Mouse (Mus musculus): ENCODE data around the gene Gtf2a2.
A peak's percentile ranks its signal among the peaks of the same experiment; 100 is the strongest.

Gtf2a2 gene

GRCm38 (mm10) chr9:70012408-70012901 is at the start of gene Gtf2a2:
TSS of gene Gtf2a2 (plus strand) at chr9:70012550.
- peak; percentile 93 for DNase-seq (ENCODE audit: low spot score)

GRCm38 (mm10) chr9:69964370-69964769 is 48.0 kb upstream of the Gtf2a2 start:
- no peak for DNase-seq (ENCODE audit: low spot score)

- no peak for DNase-seq (ENCODE audit: low spot score)
Observed at GRCm38 (mm10) chr9:69985526-69985925, 26.8 kb upstream of the Gtf2a2 start.

- no peak for DNase-seq (ENCODE audit: low spot score)
Observed at GRCm38 (mm10) chr9:69986063-69986462, 26.3 kb upstream of the Gtf2a2 start.

GRCm38 (mm10) chr9:69986571-69986970 is 25.8 kb upstream of the Gtf2a2 start:
- DNase-seq (ENCODE audit: low spot score): no peak

GRCm38 (mm10) chr9:69987579-69987978 is 24.8 kb upstream of the Gtf2a2 start:
- DNase-seq (ENCODE audit: low spot score): peak; percentile 51

- DNase-seq (ENCODE audit: low spot score): no peak
Observed at GRCm38 (mm10) chr9:69988706-69989302, 23.5 kb upstream of the Gtf2a2 start.

- DNase-seq (ENCODE audit: low spot score): peak; percentile 98
Observed at GRCm38 (mm10) chr9:69989303-69990121, 22.8 kb upstream of the Gtf2a2 start, which contains the start of gene Bnip2. TSS of gene Bnip2 (plus strand) at chr9:69989466.

GRCm38 (mm10) chr9:69990346-69990745 is 22.0 kb upstream of the Gtf2a2 start:
- no peak for DNase-seq (ENCODE audit: low spot score)

- DNase-seq (ENCODE audit: low spot score): no peak
Observed at GRCm38 (mm10) chr9:69992841-69993277, 19.5 kb upstream of the Gtf2a2 start.

GRCm38 (mm10) chr9:69993479-69993878 is 18.9 kb upstream of the Gtf2a2 start:
- DNase-seq (ENCODE audit: low spot score): no peak

GRCm38 (mm10) chr9:69994547-69994946 is 17.8 kb upstream of the Gtf2a2 start:
- DNase-seq (ENCODE audit: low spot score): no peak

- DNase-seq (ENCODE audit: low spot score): no peak
Observed at GRCm38 (mm10) chr9:69999318-69999717, 13.0 kb upstream of the Gtf2a2 start.

GRCm38 (mm10) chr9:70003516-70003915 is 8.8 kb upstream of the Gtf2a2 start:
- no peak for DNase-seq (ENCODE audit: low spot score)

- no peak for DNase-seq (ENCODE audit: low spot score)
Observed at GRCm38 (mm10) chr9:70006984-70007383, 5.4 kb upstream of the Gtf2a2 start.

- no peak for DNase-seq (ENCODE audit: low spot score)
Observed at GRCm38 (mm10) chr9:70007506-70008248, 4.7 kb upstream of the Gtf2a2 start.

- DNase-seq (ENCODE audit: low spot score): no peak
Observed at GRCm38 (mm10) chr9:70009754-70010304, 2.5 kb upstream of the Gtf2a2 start.

- no peak for DNase-seq (ENCODE audit: low spot score)
Observed at GRCm38 (mm10) chr9:70010781-70011473, 1.4 kb upstream of the Gtf2a2 start.

- DNase-seq (ENCODE audit: low spot score): no peak
Observed at GRCm38 (mm10) chr9:70011537-70012407, 578 bp upstream of the Gtf2a2 start.

GRCm38 (mm10) chr9:70015632-70016031 is 3.3 kb downstream of the Gtf2a2 start:
- no peak for DNase-seq (ENCODE audit: low spot score)

- no peak for DNase-seq (ENCODE audit: low spot score)
Observed at GRCm38 (mm10) chr9:70018879-70019278, 6.5 kb downstream of the Gtf2a2 start.

Data from urinary bladder, postnatal 25 days (tissue).